In genomic region chr7:67211971-67212370, GRCm38 (mm10) we compare ENCODE assay signal across 26 mouse cellular contexts. TPM values are rescaled to one million over a fixed set of nuclear protein-coding genes. Genes with fewer than 3 reads are reported as not detected.
DNase-seq lines count a peak whose midpoint lies in the region; ATAC-seq and TF ChIP-seq lines count a peak whose summit lies in the region.
"Had no signal": no experiment of that assay in that cellular context is flagged by ENCODE, and none has a peak within 500 bp of the region (broad histone marks: within the 10 kb centered on the region; RNA-seq: fewer than 3 reads in every experiment).

No protein-coding gene starts in this region.

- ATAC-seq in liver, postnatal 0 days: peak; percentile 54
- peak; percentile 78 for ATAC-seq in stomach, postnatal 0 days (ENCODE audit: low FRiP score, low TSS enrichment)
- ATAC-seq: CD4-positive, CD25-positive, alpha-beta regulatory T cell, adult 4 months; forebrain, embryonic 14.5 days; intestine, postnatal 0 days had no signal

- TF ChIP-seq EP300 in liver, postnatal 0 days (IDR thresholded peaks at IDR 0.05; ENCODE audit: low read depth): no peak
- no peak for TF ChIP-seq EP300 in stomach, postnatal 0 days (optimal IDR thresholded peaks at IDR 0.05)

- no peak overlapping the region for H3K27ac ChIP-seq in liver, postnatal 0 days (ENCODE audit: low read depth)
- H3K27ac ChIP-seq in stomach, postnatal 0 days (replicated peaks): no peak overlapping the region
- H3K27ac ChIP-seq: hindbrain, embryonic 12.5 days; left cerebral cortex, adult 2 months; limb, embryonic 12.5 days; midbrain, embryonic 12.5 days had no signal

- H3K4me3 ChIP-seq in liver, postnatal 0 days (ENCODE audit: low read depth, low read length): no peak overlapping the region
- no peak overlapping the region for H3K4me3 ChIP-seq in stomach, postnatal 0 days (ENCODE audit: low read depth, low read length)
- H3K4me3 ChIP-seq: hindbrain, embryonic 12.5 days; left cerebral cortex, adult 2 months; limb, embryonic 12.5 days; midbrain, embryonic 12.5 days; myocyte had no signal

- no peak overlapping the region for H3K9ac ChIP-seq in liver, postnatal 0 days (replicated peaks)
- H3K9ac ChIP-seq in stomach, postnatal 0 days (ENCODE audit: low read length): no peak overlapping the region
- H3K9ac ChIP-seq: hindbrain, embryonic 12.5 days; limb, embryonic 12.5 days; midbrain, embryonic 12.5 days had no signal

- no peaks in the 10 kb centered on the region for H3K4me1 ChIP-seq in liver, postnatal 0 days (ENCODE audit: insufficient read depth)
- no peaks in the 10 kb centered on the region for H3K4me1 ChIP-seq in stomach, postnatal 0 days (replicated peaks; ENCODE audit: control insufficient read depth, insufficient read depth)
- H3K4me1 ChIP-seq: limb, embryonic 12.5 days had no signal

- no peaks in the 10 kb centered on the region for H3K36me3 ChIP-seq in liver, postnatal 0 days (replicated peaks; ENCODE audit: insufficient read depth, low read length)
- no peaks in the 10 kb centered on the region for H3K36me3 ChIP-seq in stomach, postnatal 0 days (ENCODE audit: control insufficient read depth, insufficient read depth, low read length)
- H3K36me3 ChIP-seq: hindbrain, embryonic 12.5 days; limb, embryonic 12.5 days; midbrain, embryonic 12.5 days had no signal

- TF ChIP-seq CTCF in liver, postnatal 0 days (IDR thresholded peaks at IDR 0.05; ENCODE audit: low read depth): no peak
- TF ChIP-seq CTCF in stomach, postnatal 0 days (IDR thresholded peaks at IDR 0.05; ENCODE audit: low read depth): no peak

- H3K9me3 ChIP-seq in liver, postnatal 0 days (ENCODE audit: low read length): no peaks in the 10 kb centered on the region
- no peaks in the 10 kb centered on the region for H3K9me3 ChIP-seq in stomach, postnatal 0 days (ENCODE audit: control insufficient read depth, low read length)
- H3K9me3 ChIP-seq: hindbrain, embryonic 12.5 days; limb, embryonic 12.5 days; midbrain, embryonic 12.5 days had no signal

- DNase-seq in adrenal gland, postnatal 36 days: peak; percentile 12 to 28
- DNase-seq in adrenal gland, adult 18-20 months (ENCODE audit: low spot score in 2 of 2): no peak
- no peak for DNase-seq in liver, postnatal 0 days
- DNase-seq in liver: no peak
- DNase-seq in embryo, embryonic 9.5 days (ENCODE audit: extremely low spot score): peak; percentile 19
- DNase-seq in stomach, postnatal 0 days (ENCODE audit: low spot score): no peak
- DNase-seq in frontal cortex, postnatal 14 days (ENCODE audit: low spot score in 2 of 2): no peak
- DNase-seq: cerebellum, adult 11 months; cerebellum, adult 9-10 months; cerebellum, postnatal 36 days; gastrocnemius, postnatal 36 days; heart, postnatal 14 days; kidney, postnatal 14 days; lung, postnatal 36 days; right cerebral cortex, postnatal 25 days; thymus, adult 2 months; thymus, postnatal 36 days had no signal

- no peaks in the 10 kb centered on the region for H3K27me3 ChIP-seq in liver, postnatal 0 days (ENCODE audit: insufficient read depth, low read length)
- no peaks in the 10 kb centered on the region for H3K27me3 ChIP-seq in stomach, postnatal 0 days (ENCODE audit: control insufficient read depth, insufficient read depth, low read length)
- H3K27me3 ChIP-seq: hindbrain, embryonic 12.5 days; limb, embryonic 12.5 days; midbrain, embryonic 12.5 days had no signal

- no peak overlapping the region for H3K4me2 ChIP-seq in liver, postnatal 0 days (ENCODE audit: low read depth, low read length)
- H3K4me2 ChIP-seq in stomach, postnatal 0 days (replicated peaks; ENCODE audit: low read depth): no peak overlapping the region
- H3K4me2 ChIP-seq: hindbrain, embryonic 12.5 days; limb, embryonic 12.5 days; liver, embryonic 11.5 days; midbrain, embryonic 12.5 days had no signal

- WGBS in liver, postnatal 0 days (ENCODE audit: insufficient replicate concordance): 60% methylated on average over 4 of the region's 4 CpGs
- 41% methylated on average over 4 of the region's 4 CpGs for WGBS in stomach, postnatal 0 days

RNA-seq across cellular contexts. Expression of gene Lysmd4, which starts 10.4 kb away (rescaled TPM):
- total RNA-seq in adrenal gland, postnatal 36 days (2021): 10 to 100 TPM in 1 of 2 experiments, 1 to 10 TPM in 1; 9.0 to 10.4 TPM
- 10 to 100 TPM in 1 of 2 experiments, 1 to 10 TPM in 1; 9.2 to 10.5 TPM for total RNA-seq in adrenal gland, adult 18-20 months (2021)
- 3.6 and 4.2 TPM in 2 replicates for polyA plus RNA-seq in liver, postnatal 0 days (2015; fragmentation: Nextera tagmentation; extraction: Ambion mirVana)
- polyA plus RNA-seq in stomach, postnatal 0 days (2015; fragmentation: Nextera tagmentation; extraction: Ambion mirVana): 8.5 and 9.8 TPM in 2 replicates

Comparison
In these comparisons a context has a peak if more than half of its experiments do, and no peak if none do; other contexts are left out.
1. DNase-seq: peak in adrenal gland, postnatal 36 days (2 of 2) and embryo, embryonic 9.5 days (single experiment); none in adrenal gland, adult 18-20 months (0 of 2), liver, postnatal 0 days (single experiment), liver (single experiment), stomach, postnatal 0 days (single experiment) and frontal cortex, postnatal 14 days (0 of 2).